Mouse (Mus musculus) embryonic fibroblast, embryonic 13.5 days (primary cell): ENCODE measurements around the gene Scrn3.

Experiments
- CTCF ChIP-seq: IDR thresholded peaks from 2 replicates; pipeline ENCODE4 v1.5.1; 2011; ENCODE audit warnings: mild to moderate bottlenecking, control low read depth, low read length, moderate library complexity, borderline replicate concordance; ENCODE audit not compliant: insufficient read depth
- POLR2A ChIP-seq: IDR thresholded peaks from 2 replicates; pipeline ENCODE4 v1.6.1; 2011; ENCODE audit warnings: low read depth, mild to moderate bottlenecking, control low read depth, low read length, moderate library complexity

- no peak for TF ChIP-seq POLR2A
- TF ChIP-seq CTCF: no peak
These were observed 6.4 kb upstream of the Scrn3 start for GRCm38 (mm10) chr2:73306006-73306405.
